Mouse (Mus musculus) cerebellum, postnatal 10 days (tissue): Measurements from ENCODE around the gene Nfu1.

Experiments
- DNase-seq, 2 experiments: peaks; one replicate each; pipeline ENCODE4 v3.0.0; 2021; ENCODE audit warnings: mixed read lengths in 2 of 2

Nfu1 gene

DNA sequence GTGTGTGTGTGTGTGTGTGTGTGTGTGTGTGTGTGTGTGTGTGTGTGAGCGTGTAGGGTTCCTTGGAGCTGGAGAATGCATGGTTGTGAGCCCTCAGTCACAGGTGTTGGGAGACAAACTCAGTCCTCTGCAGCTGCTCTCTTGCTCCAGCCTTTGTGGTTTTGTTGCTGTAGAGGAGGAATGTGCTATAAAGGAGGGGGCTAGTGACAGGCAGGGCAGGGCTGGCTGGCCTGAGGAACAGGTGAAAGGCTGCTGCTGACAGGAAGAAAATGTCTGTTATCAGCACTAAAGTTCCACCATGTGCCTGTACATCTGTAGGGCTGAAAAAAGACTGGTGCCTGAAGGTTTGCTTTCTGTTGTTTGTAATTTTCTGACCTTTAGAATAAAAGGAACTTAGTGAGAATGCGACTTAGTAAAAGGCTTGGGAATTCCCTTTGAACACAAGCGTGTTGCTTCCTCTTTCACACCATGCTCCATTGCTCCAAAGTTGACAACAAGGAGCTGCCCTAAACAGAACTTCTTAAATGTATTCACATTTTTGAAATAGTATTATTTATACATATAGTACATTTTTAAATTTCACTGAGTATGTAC, 66.2 kb downstream of the Nfu1 start:
- no peak for DNase-seq
